Mouse (Mus musculus) lung, embryonic 14.5 days (tissue): ENCODE measurements around the gene Rhoc. TPM values are rescaled to one million over a fixed set of nuclear protein-coding genes. Genes with fewer than 3 reads are reported as not detected.
A peak's percentile ranks its signal among the peaks of the same experiment; 100 is the strongest.

Experiments used
- ATAC-seq: fragments of 200-750 bp; cut with Nextera tagmentation; 2 replicates; pipeline ENCODE4 v1.8.0; 2017; ENCODE audit warnings: mild to moderate bottlenecking, moderate TSS enrichment, moderate library complexity; ENCODE audit not compliant: insufficient read depth
- DNase-seq: peaks from one replicate; pipeline ENCODE4 v3.0.0-alpha.2; 2015
- H3K27ac ChIP-seq: fragments of 300-500 bp; sonication (generic); 2 replicates; pipeline ENCODE4 v1.5.1; 2014; ENCODE audit warnings: low read depth, mild to moderate bottlenecking, moderate library complexity
- H3K27me3 ChIP-seq: fragments of 300-500 bp; sonication (generic); 2 replicates; pipeline ENCODE4 v1.6.1; 2014; ENCODE audit warnings: low read length, control low read depth; ENCODE audit not compliant: insufficient read depth
- H3K36me3 ChIP-seq: fragments of 300-500 bp; sonication (generic); 2 replicates; pipeline ENCODE4 v1.6.1; 2014; ENCODE audit warnings: control low read depth; ENCODE audit not compliant: insufficient read depth
- H3K4me1 ChIP-seq: fragments of 300-500 bp; sonication (generic); 2 replicates; pipeline ENCODE4 v1.6.1; 2014; ENCODE audit warnings: antibody characterized with exemption, control low read depth; ENCODE audit not compliant: insufficient read depth
- H3K4me2 ChIP-seq: fragments of 300-500 bp; sonication (generic); 2 replicates; pipeline ENCODE4 v1.6.1; 2014; ENCODE audit warnings: mild to moderate bottlenecking
- H3K4me3 ChIP-seq: fragments of 300-500 bp; sonication (generic); 2 replicates; pipeline ENCODE4 v1.5.1; 2014; ENCODE audit warnings: low read depth, low read length
- H3K9ac ChIP-seq: fragments of 300-500 bp; sonication (generic); 2 replicates; pipeline ENCODE4 v1.6.1; 2014
- H3K9me3 ChIP-seq: fragments of 300-500 bp; sonication (generic); 2 replicates; pipeline ENCODE4 v1.6.1; 2016; ENCODE audit warnings: low read depth, low read length, control low read depth
- CTCF ChIP-seq: IDR thresholded peaks from 2 replicates; pipeline ENCODE4 v1.5.1; 2016; ENCODE audit warnings: antibody characterized with exemption, low read depth
- WGBS: fragments of 180-500 bp; shearing (Covaris S2); extraction: QIAGEN DNeasy Blood & Tissue Kit; methylation state at CpG from one replicate; pipeline ENCODE4 v1.1.7; 2014; 5-methylcytosine and 5-hydroxymethylcytosine counted together
- polyA plus RNA-seq: library from polyadenylated mRNA; unstranded; fragments of >200 nt; fragmentation: Nextera tagmentation; extraction: Ambion mirVana; gene quantifications from 2 replicates; pipeline ENCODE4 v1.2.1, GENCODE M21; 2014

The Rhoc gene
- polyA plus RNA-seq, 1 experiment from 2014 or later: 145 TPM

DNA sequence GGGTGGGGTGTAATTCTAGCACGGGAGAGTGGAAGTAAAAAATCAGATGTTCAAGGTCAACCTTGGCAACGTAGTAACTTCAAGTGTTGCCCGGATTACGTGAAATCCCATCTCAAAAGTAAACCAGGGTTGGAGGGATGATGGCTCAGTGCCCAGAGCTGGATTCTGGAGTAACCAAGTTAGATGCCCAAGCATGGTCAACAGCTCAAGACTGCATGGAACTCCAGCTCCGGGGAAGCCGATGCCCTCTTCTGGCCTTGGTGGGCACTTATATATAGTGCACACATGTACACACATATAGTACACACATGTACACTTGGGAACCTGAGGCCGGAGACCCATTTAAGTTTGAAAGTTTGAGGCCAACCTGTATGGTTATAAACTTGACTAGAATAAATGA is 28.0 kb downstream of the Rhoc start:
- DNase-seq (no peak), ATAC-seq (no peak)
- Histone ChIP-seq H3K4me2 (peak overlapping the region; percentile 67), H3K27ac (no peak overlapping the region), H3K4me3 (peak overlapping the region; percentile 89; the same call in 1 of the 2 replicates), H3K27me3 (no peaks in the 10 kb centered on the region), H3K9ac (no peak overlapping the region), H3K9me3 (no peaks in the 10 kb centered on the region), H3K4me1 (peaks cover 14% of the 10 kb centered on the region; the same call in 1 of the 2 replicates), H3K36me3 (peaks cover 17% of the 10 kb centered on the region; the same call in 1 of the 2 replicates)
- WGBS: 87% methylated on average over 7 of the region's 7 CpGs
- TF ChIP-seq CTCF: no peak

DNA sequence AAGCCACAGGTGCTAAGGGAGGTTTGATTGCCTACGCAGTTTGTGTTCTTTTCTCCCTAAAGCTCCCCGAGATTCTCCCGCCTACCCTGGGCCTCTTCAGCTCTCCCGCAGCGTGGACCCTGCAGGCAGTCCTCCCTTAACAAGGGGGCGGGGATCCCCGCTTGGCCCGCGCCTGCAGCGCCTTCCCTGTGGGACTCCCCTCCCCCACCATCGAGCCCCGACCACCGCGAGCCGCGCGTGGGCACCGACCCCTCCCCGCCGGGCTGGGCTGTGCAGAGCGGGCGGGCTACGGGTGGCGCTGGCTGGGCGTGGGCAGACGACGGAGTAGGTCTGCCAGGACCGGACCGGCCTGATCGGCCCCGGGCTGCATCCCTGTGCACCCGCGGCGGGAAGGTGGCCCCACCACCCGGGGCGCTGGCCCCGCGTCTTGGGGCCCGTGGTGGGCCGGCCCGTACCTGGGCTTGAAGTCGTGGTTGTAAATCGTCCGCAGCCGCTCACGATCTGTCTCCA is 29.4 kb downstream of the Rhoc start:
- H3K4me3 ChIP-seq: peak overlapping the region; percentile 89

DNA sequence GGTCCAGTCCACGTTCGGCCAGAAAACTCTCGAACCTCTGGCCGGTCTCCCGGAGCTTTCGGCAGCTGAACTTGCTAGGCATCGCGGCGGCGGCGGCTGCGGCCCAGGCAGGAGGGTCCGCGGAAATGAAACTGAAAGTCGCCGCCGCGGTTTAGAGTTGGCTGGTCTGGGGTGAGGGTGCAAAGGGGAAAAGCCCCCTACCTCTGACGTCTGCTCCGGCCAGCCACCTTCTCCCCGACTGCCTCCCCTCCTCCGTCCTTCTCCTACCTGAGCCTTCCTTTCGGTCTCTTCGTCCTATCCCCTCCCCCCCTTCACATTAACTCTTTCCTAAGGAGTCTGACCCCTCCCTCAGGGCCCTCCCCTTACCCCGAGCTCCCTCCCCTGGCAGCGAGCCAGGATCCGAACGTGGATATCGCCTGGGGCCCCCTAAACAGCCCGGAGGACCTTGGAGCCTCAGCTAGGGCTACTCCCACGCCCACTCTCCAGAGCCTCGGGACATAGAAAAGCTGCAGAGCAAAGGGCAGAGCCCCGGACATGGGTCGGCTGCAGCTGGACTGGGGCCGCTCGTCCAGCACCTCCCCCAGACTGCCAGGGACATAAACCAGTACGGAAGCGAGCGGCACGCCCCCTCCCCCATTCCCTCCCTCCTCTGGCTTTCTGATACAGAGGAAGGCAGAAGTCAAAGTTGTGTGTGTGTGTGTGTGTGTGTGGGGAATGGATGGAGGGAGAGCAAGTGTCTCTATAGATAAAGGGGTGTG is 30.0 kb downstream of the Rhoc start, which contains the start of gene Mov10:
Gene Mov10 (minus strand): TSS at position 573 of the 758 bp plus-strand sequence.
- under 1% methylated on average over 37 of the region's 40 CpGs for WGBS
- no peak for TF ChIP-seq CTCF
- DNase-seq (peak; percentile 93), ATAC-seq (peak; percentile 88)
- Histone ChIP-seq H3K4me2 (peak within 1 kb of the TSS; percentile 67), H3K9me3 (no peaks in the 10 kb centered on the region), H3K4me3 (peak within 1 kb of the TSS; percentile 89), H3K4me1 (peaks cover 14% of the 10 kb centered on the region; the same call in 1 of the 2 replicates), H3K27ac (peak within 1 kb of the TSS; percentile 98), H3K36me3 (peaks cover 21% of the 10 kb centered on the region; the same call in 1 of the 2 replicates), H3K9ac (peak within 1 kb of the TSS; percentile 95), H3K27me3 (no peaks in the 10 kb centered on the region)

More for the DNA sequence above, 29.4 kb downstream of the Rhoc start:
- Histone ChIP-seq H3K27ac (peak overlapping the region; percentile 98), H3K4me1 (peaks cover 14% of the 10 kb centered on the region; the same call in 1 of the 2 replicates), H3K4me2 (peak overlapping the region; percentile 67), H3K9me3 (no peaks in the 10 kb centered on the region), H3K9ac (peak overlapping the region; percentile 95), H3K27me3 (no peaks in the 10 kb centered on the region), H3K36me3 (peaks cover 21% of the 10 kb centered on the region; the same call in 1 of the 2 replicates)
- WGBS: under 1% methylated on average over 46 of the region's 46 CpGs
- peak; percentile 70 for DNase-seq
- ATAC-seq: peak; percentile 73
- no peak for TF ChIP-seq CTCF

DNA sequence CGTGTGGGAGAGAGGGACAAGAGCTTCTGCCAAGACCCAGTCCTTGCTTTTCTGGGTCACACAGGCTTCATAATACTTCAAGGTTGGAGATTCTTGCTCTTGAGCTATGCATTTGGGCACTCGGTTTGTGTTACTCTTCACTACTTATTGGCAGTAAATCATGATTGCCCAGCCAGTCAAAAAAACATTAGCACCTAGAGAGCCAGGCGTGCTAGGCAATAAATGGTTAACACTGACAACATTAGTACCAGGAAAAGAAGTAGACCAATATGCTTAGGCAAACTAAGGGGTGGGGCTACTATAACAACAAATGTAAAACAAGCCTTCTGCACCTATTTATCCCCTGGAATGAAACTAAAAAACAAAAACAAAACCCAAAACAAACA is 30.6 kb downstream of the Rhoc start:
- no peaks in the 10 kb centered on the region for H3K9me3 ChIP-seq
- ATAC-seq (no peak), DNase-seq (no peak)
- peak overlapping the region; percentile 98 for H3K27ac ChIP-seq
- TF ChIP-seq CTCF: no peak
- H3K9ac ChIP-seq: peak overlapping the region; percentile 95
- WGBS: 5% methylated on average over 3 of the region's 3 CpGs
- peak overlapping the region; percentile 67 for H3K4me2 ChIP-seq
- H3K36me3 ChIP-seq: peaks cover 21% of the 10 kb centered on the region; the same call in 1 of the 2 replicates
- H3K27me3 ChIP-seq: no peaks in the 10 kb centered on the region
- peaks cover 14% of the 10 kb centered on the region; the same call in 1 of the 2 replicates for H3K4me1 ChIP-seq
- peak overlapping the region; percentile 89 for H3K4me3 ChIP-seq

DNA sequence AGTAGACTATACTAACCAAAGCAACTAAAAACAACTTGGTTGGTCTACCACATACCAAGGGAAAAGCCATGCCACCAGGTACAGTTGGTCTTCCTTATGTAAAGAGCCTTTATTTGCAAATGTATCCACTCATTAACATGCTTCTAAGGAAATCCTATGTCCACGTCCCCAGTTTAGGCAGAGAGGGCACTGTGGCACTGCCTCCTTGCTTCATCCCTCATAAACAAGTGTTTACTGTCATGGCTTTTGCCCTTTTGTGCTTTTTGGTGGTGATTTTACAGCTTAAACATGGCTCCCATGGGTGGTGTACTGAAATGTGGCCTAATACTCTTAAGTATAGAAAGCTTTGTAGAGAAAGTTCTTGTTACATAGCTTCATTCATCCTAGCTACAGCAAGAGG is 32.3 kb downstream of the Rhoc start:
- 50% methylated on average over 1 of the region's 1 CpGs for WGBS
- Histone ChIP-seq H3K4me3 (no peak overlapping the region), H3K27ac (no peak overlapping the region), H3K9ac (no peak overlapping the region), H3K9me3 (no peaks in the 10 kb centered on the region), H3K4me2 (no peak overlapping the region), H3K4me1 (peaks cover 12% of the 10 kb centered on the region; the same call in 1 of the 2 replicates), H3K27me3 (no peaks in the 10 kb centered on the region), H3K36me3 (peaks cover 26% of the 10 kb centered on the region)
- no peak for ATAC-seq
- no peak for TF ChIP-seq CTCF
- no peak for DNase-seq

DNA sequence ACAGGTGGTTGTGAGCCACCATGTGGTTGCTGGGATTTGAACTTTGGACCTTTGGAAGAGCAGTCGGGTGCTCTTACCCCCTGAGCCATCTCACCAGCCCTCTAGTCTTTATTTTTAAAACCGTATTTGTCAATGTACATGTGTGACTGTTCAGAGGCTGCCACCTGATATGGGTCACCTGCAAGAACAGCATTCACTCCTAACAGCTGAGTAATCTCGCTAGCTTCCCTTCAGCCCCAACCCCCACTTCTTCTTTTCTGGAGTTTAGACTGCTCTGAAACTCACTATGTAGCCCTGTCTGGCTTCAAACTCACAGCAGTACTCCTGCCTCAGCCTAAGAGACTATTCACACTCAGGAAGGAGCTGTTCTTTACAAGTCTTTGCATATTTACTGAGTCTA is 34.2 kb downstream of the Rhoc start:
- no peak overlapping the region for H3K9ac ChIP-seq
- no peak overlapping the region for H3K4me2 ChIP-seq
- no peak for ATAC-seq
- WGBS: 70% methylated on average over 3 of the region's 3 CpGs
- no peak for DNase-seq
- peaks cover 42% of the 10 kb centered on the region for H3K36me3 ChIP-seq
- no peak overlapping the region for H3K4me3 ChIP-seq
- H3K27me3 ChIP-seq: no peaks in the 10 kb centered on the region
- H3K4me1 ChIP-seq: peaks cover 5% of the 10 kb centered on the region; the same call in 1 of the 2 replicates
- H3K9me3 ChIP-seq: no peaks in the 10 kb centered on the region
- H3K27ac ChIP-seq: no peak overlapping the region
- no peak for TF ChIP-seq CTCF

DNA sequence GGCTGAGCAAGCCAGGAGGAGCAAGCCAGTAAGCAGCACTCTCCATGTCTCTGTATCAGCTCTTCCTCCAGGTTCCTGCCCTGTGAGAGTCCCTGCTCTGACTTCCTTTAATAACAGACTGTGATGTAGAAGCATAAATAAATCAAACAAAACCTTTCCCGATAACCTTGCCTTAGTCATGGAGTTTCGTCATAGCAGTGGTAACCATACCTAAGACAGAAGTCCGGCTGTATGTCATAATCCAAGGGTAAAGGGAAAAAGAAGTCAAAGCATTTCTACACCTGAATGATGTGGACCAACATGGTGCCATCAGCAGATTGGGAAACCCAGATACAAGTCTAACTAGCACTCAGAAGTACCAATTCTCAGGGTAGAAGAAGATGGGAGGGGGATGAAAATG is 47.6 kb downstream of the Rhoc start:
- DNase-seq: no peak
- no peak overlapping the region for H3K4me2 ChIP-seq
- no peak overlapping the region for H3K9ac ChIP-seq
- no peak for ATAC-seq
- WGBS: 93% methylated on average over 3 of the region's 3 CpGs
- no peaks in the 10 kb centered on the region for H3K27me3 ChIP-seq
- H3K36me3 ChIP-seq: peaks cover 80% of the 10 kb centered on the region
- no peaks in the 10 kb centered on the region for H3K9me3 ChIP-seq
- H3K27ac ChIP-seq: no peak overlapping the region
- no peak for TF ChIP-seq CTCF
- no peak overlapping the region for H3K4me3 ChIP-seq
- no peaks in the 10 kb centered on the region for H3K4me1 ChIP-seq
